Mouse (Mus musculus) layer of hippocampus, adult 9-11 months (tissue): Measurements from ENCODE around the gene Ddrgk1.

Source experiments
- DNase-seq: peaks from one replicate; pipeline ENCODE4 v3.0.0; 2022

The Ddrgk1 gene

GRCm38 (mm10) chr2:130664102-130664701 lies at the start of gene Ddrgk1:
Ddrgk1 (minus strand) TSS chr2:130664659.
- peak; percentile 97 for DNase-seq

GRCm38 (mm10) chr2:130707057-130707456 lies 42.6 kb upstream of the Ddrgk1 start:
- DNase-seq: no peak

GRCm38 (mm10) chr2:130706602-130707001 lies 42.1 kb upstream of the Ddrgk1 start:
- no peak for DNase-seq

GRCm38 (mm10) chr2:130705178-130705577 lies 40.7 kb upstream of the Ddrgk1 start:
- DNase-seq: no peak

GRCm38 (mm10) chr2:130704040-130705001 lies 39.9 kb upstream of the Ddrgk1 start:
- no peak for DNase-seq

- no peak for DNase-seq
These were observed 33.4 kb upstream of the Ddrgk1 start for GRCm38 (mm10) chr2:130697821-130698266.

- DNase-seq: peak; percentile 42
These were observed 32.8 kb upstream of the Ddrgk1 start, which contains the start of gene Slc4a11 for GRCm38 (mm10) chr2:130697153-130697810. Slc4a11 (minus strand) TSS chr2:130697519.

GRCm38 (mm10) chr2:130696700-130697152 lies 32.3 kb upstream of the Ddrgk1 start:
- DNase-seq: no peak

- DNase-seq: no peak
These were observed 29.1 kb upstream of the Ddrgk1 start for GRCm38 (mm10) chr2:130693563-130693962.

- no peak for DNase-seq
These were observed 24.6 kb upstream of the Ddrgk1 start for GRCm38 (mm10) chr2:130689011-130689410.

GRCm38 (mm10) chr2:130685426-130685825 lies 21.0 kb upstream of the Ddrgk1 start:
- DNase-seq: no peak

- DNase-seq: no peak
These were observed 17.1 kb upstream of the Ddrgk1 start for GRCm38 (mm10) chr2:130681531-130681930.

- no peak for DNase-seq
These were observed 15.4 kb upstream of the Ddrgk1 start for GRCm38 (mm10) chr2:130679899-130680298.

GRCm38 (mm10) chr2:130679154-130679553 lies 14.7 kb upstream of the Ddrgk1 start:
- DNase-seq: peak; percentile 62

- DNase-seq: no peak
These were observed 12.8 kb upstream of the Ddrgk1 start for GRCm38 (mm10) chr2:130677211-130677610.

GRCm38 (mm10) chr2:130667559-130667958 lies 3.1 kb upstream of the Ddrgk1 start, which contains the start of gene Itpa:
Itpa (plus strand) TSS chr2:130667610.
- peak; percentile 91 for DNase-seq

GRCm38 (mm10) chr2:130663342-130663741 lies 1.1 kb downstream of the Ddrgk1 start:
- no peak for DNase-seq

- DNase-seq: no peak
These were observed 5.9 kb downstream of the Ddrgk1 start for GRCm38 (mm10) chr2:130658530-130658929.

GRCm38 (mm10) chr2:130657541-130657940 lies 6.9 kb downstream of the Ddrgk1 start:
- peak; percentile 92 for DNase-seq

GRCm38 (mm10) chr2:130656536-130656935 lies 7.9 kb downstream of the Ddrgk1 start:
- peak; percentile 71 for DNase-seq

GRCm38 (mm10) chr2:130655660-130656339 lies 8.7 kb downstream of the Ddrgk1 start:
- no peak for DNase-seq

- DNase-seq: no peak
These were observed 10.7 kb downstream of the Ddrgk1 start for GRCm38 (mm10) chr2:130653760-130654159.
